Mouse (Mus musculus): ENCODE measurements around the gene Speer3. TPM values are rescaled to one million over a fixed set of nuclear protein-coding genes. Genes with fewer than 3 reads are reported as not detected.
"Not testable (repeated sequence)": the region's sequence is repeated elsewhere in the genome, so short reads cannot be mapped to it uniquely, and the experiment has no call there.

The Speer3 gene
- not detected for polyA plus RNA-seq (2012; fragmentation: generic; extraction: Trizol)
- long read RNA-seq, experiment 1, result 0 reads
- long read RNA-seq, experiment 2, result 0 reads

DNA sequence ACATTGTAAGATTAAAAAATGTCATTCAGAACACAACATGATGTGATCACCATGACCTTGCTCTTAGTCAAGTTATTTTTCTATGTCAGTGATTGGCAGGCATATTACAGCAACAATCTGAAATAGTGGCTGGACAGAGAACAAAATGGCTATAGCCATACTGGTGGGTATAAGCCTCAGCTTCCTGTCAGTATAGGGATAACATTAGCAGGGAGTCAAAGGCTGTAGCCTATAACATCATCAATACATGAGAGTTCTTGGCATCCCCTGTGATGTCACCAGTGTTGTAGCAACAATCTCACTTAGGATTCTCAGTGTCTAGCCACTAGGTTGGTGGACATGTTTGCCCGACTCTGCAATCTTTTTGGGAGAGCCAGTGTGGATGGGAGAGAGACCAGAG, at the start of gene Speer3:
Gene Speer3, plus strand, starts transcription at position 301 of the 400 bp plus-strand sequence.
- H3K27me3 ChIP-seq (ENCODE audit: control insufficient read depth, insufficient read depth, insufficient read length), result no peaks in the 10 kb centered on the region
- no peaks in the 10 kb centered on the region for H3K79me2 ChIP-seq (ENCODE audit: control insufficient read depth, insufficient read depth)
- no peak within 1 kb of the TSS for H3ac ChIP-seq (ENCODE audit: control insufficient read depth, insufficient read length, low read depth)
- no peak for TF ChIP-seq CTCF (IDR thresholded peaks at IDR 0.05; ENCODE audit: control insufficient read depth, insufficient read depth, insufficient read length)
- TF ChIP-seq FOSL1 (IDR thresholded peaks at IDR 0.05; ENCODE audit: insufficient read depth, low read length, poor library complexity, severe bottlenecking), result no peak
- H3K36me3 ChIP-seq (ENCODE audit: control insufficient read depth, insufficient read depth), result no peaks in the 10 kb centered on the region
- H3K79me3 ChIP-seq (ENCODE audit: low read depth), result no peaks in the 10 kb centered on the region
- no peak within 1 kb of the TSS for H3K4me3 ChIP-seq (ENCODE audit: insufficient read depth, poor library complexity, severe bottlenecking)

- H3K36me3 ChIP-seq (ENCODE audit: control insufficient read depth, insufficient read depth); H3K27me3 ChIP-seq (ENCODE audit: control insufficient read depth, insufficient read depth, insufficient read length); H3ac ChIP-seq (ENCODE audit: control insufficient read depth, insufficient read length, low read depth); H3K79me3 ChIP-seq (ENCODE audit: low read depth); H3K79me2 ChIP-seq (ENCODE audit: control insufficient read depth, insufficient read depth); H3K4me3 ChIP-seq (ENCODE audit: insufficient read depth, poor library complexity, severe bottlenecking): not testable (repeated sequence)
Observed at GRCm38 (mm10) chr5:13810496-13810895, 19.1 kb downstream of the Speer3 start.

DNA sequence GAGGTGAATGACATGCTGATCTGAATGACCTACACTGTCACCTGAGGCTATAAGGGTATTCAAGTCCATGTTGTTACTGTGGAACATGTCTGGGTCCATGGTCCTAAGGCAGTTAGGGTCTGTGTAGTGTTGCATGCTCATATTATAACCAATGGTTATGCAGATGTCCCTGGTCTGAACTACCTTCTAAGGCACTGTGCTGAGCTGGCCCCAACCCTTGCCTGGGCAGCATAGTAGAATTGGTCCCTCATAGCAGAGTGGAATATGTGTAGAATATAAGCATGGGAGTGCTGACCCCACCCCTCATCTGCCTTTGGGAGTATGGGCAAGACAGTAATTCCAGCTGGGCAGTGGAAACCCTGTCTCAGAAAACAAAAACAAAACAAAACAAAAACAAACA, 33.7 kb downstream of the Speer3 start:
- no peaks in the 10 kb centered on the region for H3K27me3 ChIP-seq (ENCODE audit: control insufficient read depth, insufficient read depth, insufficient read length)
- TF ChIP-seq MAX (IDR thresholded peaks at IDR 0.05) (no peak), CTCF (IDR thresholded peaks at IDR 0.05; ENCODE audit: control insufficient read depth, insufficient read depth, insufficient read length) (no peak), MYOD1 (IDR thresholded peaks at IDR 0.05; ENCODE audit: control insufficient read depth, insufficient read length, low read depth) (no peak), FOSL1 (IDR thresholded peaks at IDR 0.05; ENCODE audit: insufficient read depth, low read length, poor library complexity, severe bottlenecking) (no peak), MYOG (IDR thresholded peaks at IDR 0.05; ENCODE audit: control insufficient read depth, extremely low read depth, insufficient read length) (no peak), CEBPB (IDR thresholded peaks at IDR 0.05; ENCODE audit: low read depth) (no peak), USF1 (IDR thresholded peaks at IDR 0.05; ENCODE audit: low read depth) (no peak)
- H3K79me3 ChIP-seq (ENCODE audit: low read depth), result no peaks in the 10 kb centered on the region
- H3K36me3 ChIP-seq (ENCODE audit: control insufficient read depth, insufficient read depth), result no peaks in the 10 kb centered on the region
- no peak overlapping the region for H3ac ChIP-seq (ENCODE audit: control insufficient read depth, insufficient read length, low read depth)
- no peak overlapping the region for H3K4me3 ChIP-seq (ENCODE audit: insufficient read depth, poor library complexity, severe bottlenecking)
- no peaks in the 10 kb centered on the region for H3K79me2 ChIP-seq (ENCODE audit: control insufficient read depth, insufficient read depth)

- no peaks in the 10 kb centered on the region for H3K27me3 ChIP-seq (ENCODE audit: control insufficient read depth, insufficient read depth, insufficient read length)
- H3K79me2 ChIP-seq (ENCODE audit: control insufficient read depth, insufficient read depth), result no peaks in the 10 kb centered on the region
- H3K4me3 ChIP-seq (ENCODE audit: insufficient read depth, poor library complexity, severe bottlenecking), result no peak overlapping the region
- H3K36me3 ChIP-seq (ENCODE audit: control insufficient read depth, insufficient read depth), result no peaks in the 10 kb centered on the region
- no peaks in the 10 kb centered on the region for H3K79me3 ChIP-seq (ENCODE audit: low read depth)
- no peak for TF ChIP-seq FOSL1 (IDR thresholded peaks at IDR 0.05; ENCODE audit: insufficient read depth, low read length, poor library complexity, severe bottlenecking)
- no peak for TF ChIP-seq CTCF (IDR thresholded peaks at IDR 0.05; ENCODE audit: control insufficient read depth, insufficient read depth, insufficient read length)
- TF ChIP-seq MYOD1 (IDR thresholded peaks at IDR 0.05; ENCODE audit: control insufficient read depth, insufficient read length, low read depth), result no peak
- TF ChIP-seq CEBPB (IDR thresholded peaks at IDR 0.05; ENCODE audit: low read depth), result no peak
- no peak for TF ChIP-seq MAX (IDR thresholded peaks at IDR 0.05)
- no peak for TF ChIP-seq USF1 (IDR thresholded peaks at IDR 0.05; ENCODE audit: low read depth)
- no peak for TF ChIP-seq MYOG (IDR thresholded peaks at IDR 0.05; ENCODE audit: control insufficient read depth, extremely low read depth, insufficient read length)
- H3ac ChIP-seq (ENCODE audit: control insufficient read depth, insufficient read length, low read depth), result no peak overlapping the region
Observed at GRCm38 (mm10) chr5:13826708-13827107, 35.3 kb downstream of the Speer3 start.

DNA sequence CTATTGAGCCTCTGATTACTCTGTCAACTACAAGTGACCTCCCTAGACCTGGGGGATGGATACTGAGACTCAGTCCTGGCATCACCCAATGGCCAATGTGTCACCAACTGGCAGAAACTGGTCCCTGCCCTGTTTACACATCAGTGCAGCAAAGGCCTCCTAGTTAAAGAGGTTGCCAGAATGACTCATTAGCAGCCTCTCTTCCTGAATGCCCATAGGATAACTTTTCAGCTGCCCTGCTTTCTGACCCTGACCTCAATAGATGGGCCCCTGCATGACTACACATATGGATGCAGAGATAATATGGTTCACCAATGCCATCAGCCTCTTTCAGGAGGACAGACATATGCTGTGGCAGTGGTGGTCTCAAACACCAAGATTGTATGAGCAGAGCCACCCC, 52.9 kb downstream of the Speer3 start:
- Histone ChIP-seq H3K79me3 (ENCODE audit: low read depth) (no peaks in the 10 kb centered on the region), H3ac (ENCODE audit: control insufficient read depth, insufficient read length, low read depth) (no peak overlapping the region)
- TF ChIP-seq MAX (IDR thresholded peaks at IDR 0.05) (no peak), MYOG (IDR thresholded peaks at IDR 0.05; ENCODE audit: control insufficient read depth, extremely low read depth, insufficient read length) (no peak), FOSL1 (IDR thresholded peaks at IDR 0.05; ENCODE audit: insufficient read depth, low read length, poor library complexity, severe bottlenecking) (no peak), CEBPB (IDR thresholded peaks at IDR 0.05; ENCODE audit: low read depth) (no peak), USF1 (IDR thresholded peaks at IDR 0.05; ENCODE audit: low read depth) (no peak)

More for the DNA sequence above, 52.9 kb downstream of the Speer3 start:
- H3K4me3 ChIP-seq (ENCODE audit: insufficient read depth, poor library complexity, severe bottlenecking), result no peak overlapping the region
- no peaks in the 10 kb centered on the region for H3K27me3 ChIP-seq (ENCODE audit: control insufficient read depth, insufficient read depth, insufficient read length)
- no peaks in the 10 kb centered on the region for H3K36me3 ChIP-seq (ENCODE audit: control insufficient read depth, insufficient read depth)
- no peaks in the 10 kb centered on the region for H3K79me2 ChIP-seq (ENCODE audit: control insufficient read depth, insufficient read depth)

Other genes starting within 250 kb of the Speer3 start
- gene Sema3e, start 233.7 kb downstream of the Speer3 start, polyA plus RNA-seq (2012; fragmentation: generic; extraction: Trizol), result 10.6 TPM

Measured in C2C12 (cell line).